Mouse (Mus musculus) stomach, postnatal 0 days (tissue): ENCODE measurements around the gene Dzip1l. TPM values are rescaled to one million over a fixed set of nuclear protein-coding genes. Genes with fewer than 3 reads are reported as not detected.
A peak's percentile ranks its signal among the peaks of the same experiment; 100 is the strongest.
"Not testable (repeated sequence)": the region's sequence is repeated elsewhere in the genome, so short reads cannot be mapped to it uniquely, and the experiment has no call there.

Experiments used
- ATAC-seq: fragments of 200-750 bp; cut with Nextera tagmentation; 2 replicates; pipeline ENCODE4 v1.8.0; 2017; ENCODE audit not compliant: low FRiP score, low TSS enrichment
- DNase-seq: peaks from one replicate; pipeline ENCODE4 v3.0.0-alpha.2; 2016; ENCODE audit warnings: low spot score
- H3K27ac ChIP-seq: fragments of 300-500 bp; sonication (generic); replicated peaks from 2 replicates; pipeline ENCODE4 v1.5.1; 2014; ENCODE audit warnings: mild to moderate bottlenecking, control low read depth
- H3K27me3 ChIP-seq: fragments of 300-500 bp; sonication (generic); 2 replicates; pipeline ENCODE4 v1.6.1; 2014; ENCODE audit warnings: low read length; ENCODE audit not compliant: control insufficient read depth, insufficient read depth
- H3K36me3 ChIP-seq: fragments of 300-500 bp; sonication (generic); 2 replicates; pipeline ENCODE4 v1.6.1; 2014; ENCODE audit warnings: low read length, mixed read lengths; ENCODE audit not compliant: control insufficient read depth, insufficient read depth
- H3K4me1 ChIP-seq: fragments of 300-500 bp; sonication (generic); replicated peaks from 2 replicates; pipeline ENCODE4 v1.6.1; 2014; ENCODE audit warnings: antibody characterized with exemption; ENCODE audit not compliant: control insufficient read depth, insufficient read depth
- H3K4me2 ChIP-seq: fragments of 300-500 bp; sonication (generic); replicated peaks from 2 replicates; pipeline ENCODE4 v1.6.1; 2014; ENCODE audit warnings: low read depth, mild to moderate bottlenecking, control low read depth, moderate library complexity
- H3K4me3 ChIP-seq: fragments of 300-500 bp; sonication (generic); 2 replicates; pipeline ENCODE4 v1.5.1; 2014; ENCODE audit warnings: low read depth, low read length, control low read depth
- H3K9ac ChIP-seq: fragments of 300-500 bp; sonication (generic); 2 replicates; pipeline ENCODE4 v1.6.1; 2014; ENCODE audit warnings: mild to moderate bottlenecking, low read length, control low read depth, mixed read lengths
- H3K9me3 ChIP-seq: fragments of 300-500 bp; sonication (generic); 2 replicates; pipeline ENCODE4 v1.6.1; 2016; ENCODE audit warnings: low read length; ENCODE audit not compliant: control insufficient read depth
- CTCF ChIP-seq: IDR thresholded peaks from 2 replicates; pipeline ENCODE4 v1.5.1; 2016; ENCODE audit warnings: antibody characterized with exemption, low read depth, mild to moderate bottlenecking, moderate library complexity
- EP300 ChIP-seq: optimal IDR thresholded peaks from 2 replicates; pipeline ENCODE3; 2016; ENCODE audit warnings: antibody characterized with exemption
- WGBS: fragments of 180-500 bp; shearing (Covaris S2); extraction: QIAGEN DNeasy Blood & Tissue Kit; methylation state at CpG from one replicate; pipeline ENCODE4 v1.1.7; 2014; 5-methylcytosine and 5-hydroxymethylcytosine counted together
- polyA plus RNA-seq: library from polyadenylated mRNA; unstranded; fragments of >200 nt; fragmentation: Nextera tagmentation; extraction: Ambion mirVana; gene quantifications from 2 replicates; pipeline ENCODE4 v1.2.1, GENCODE M21; 2015

Dzip1l gene
- 6.3 and 8.6 TPM in 2 replicates for polyA plus RNA-seq

GRCm38 (mm10) chr9:99629281-99630011 lies at the start of gene Dzip1l:
Gene Dzip1l, plus strand, starts transcription at chr9:99629496.
- no peaks in the 10 kb centered on the region for H3K36me3 ChIP-seq
- H3K4me2 ChIP-seq = peak within 1 kb of the TSS; percentile 88
- 0 out of 2 replicates have a peak, but pooled peaks cover 2% of the 10 kb centered on the region for H3K4me1 ChIP-seq
- no peak for TF ChIP-seq EP300
- TF ChIP-seq CTCF = peak; percentile 38; the same call in 1 of the 2 replicates
- H3K9ac ChIP-seq = peak within 1 kb of the TSS; percentile 80
- peak within 1 kb of the TSS; percentile 63 for H3K4me3 ChIP-seq
- peak within 1 kb of the TSS; percentile 84 for H3K27ac ChIP-seq
- ATAC-seq (peak; percentile 79), DNase-seq (peak; percentile 82)
- no peaks in the 10 kb centered on the region for H3K9me3 ChIP-seq
- under 1% methylated on average over 44 of the region's 44 CpGs for WGBS
- no peaks in the 10 kb centered on the region for H3K27me3 ChIP-seq

- H3K9me3 ChIP-seq = no peaks in the 10 kb centered on the region
- peaks cover 11% of the 10 kb centered on the region for H3K36me3 ChIP-seq
- no peak overlapping the region for H3K4me3 ChIP-seq
- H3K27me3 ChIP-seq = no peaks in the 10 kb centered on the region
- TF ChIP-seq CTCF (peak; percentile 85), EP300 (no peak)
- H3K27ac ChIP-seq = no peak overlapping the region
- peak; percentile 62; the same call in 1 of the 2 replicates for ATAC-seq
- H3K4me1 ChIP-seq = no peaks in the 10 kb centered on the region
- H3K9ac ChIP-seq = no peak overlapping the region
- H3K4me2 ChIP-seq = no peak overlapping the region
- WGBS = 28% methylated on average over 2 of the region's 2 CpGs
- DNase-seq = peak; percentile 44
These were observed 48.6 kb upstream of the Dzip1l start for GRCm38 (mm10) chr9:99580655-99581054.

- Histone ChIP-seq H3K9me3 (no peaks in the 10 kb centered on the region), H3K4me1 (no peaks in the 10 kb centered on the region), H3K4me2 (no peak overlapping the region), H3K4me3 (no peak overlapping the region), H3K27ac (no peak overlapping the region), H3K9ac (no peak overlapping the region), H3K27me3 (no peaks in the 10 kb centered on the region), H3K36me3 (peaks cover 3% of the 10 kb centered on the region)
- DNase-seq (peak; percentile 76), ATAC-seq (peak; percentile 53; the same call in 1 of the 2 replicates)
- WGBS = 24% methylated on average over 8 of the region's 8 CpGs
- TF ChIP-seq EP300 (no peak), CTCF (peak; percentile 91)
These were observed 41.6 kb upstream of the Dzip1l start for GRCm38 (mm10) chr9:99587505-99588202.

- no peaks in the 10 kb centered on the region for H3K27me3 ChIP-seq
- no peak overlapping the region for H3K27ac ChIP-seq
- TF ChIP-seq EP300 (no peak), CTCF (no peak)
- ATAC-seq = no peak
- H3K4me1 ChIP-seq = no peaks in the 10 kb centered on the region
- 62% methylated on average over 8 of the region's 8 CpGs for WGBS
- H3K9ac ChIP-seq = no peak overlapping the region
- no peak for DNase-seq
- H3K4me2 ChIP-seq = no peak overlapping the region
- no peaks in the 10 kb centered on the region for H3K9me3 ChIP-seq
- no peak overlapping the region for H3K4me3 ChIP-seq
- H3K36me3 ChIP-seq = no peaks in the 10 kb centered on the region
These were observed 38.2 kb upstream of the Dzip1l start for GRCm38 (mm10) chr9:99591144-99591543.

GRCm38 (mm10) chr9:99599127-99599526 lies 30.2 kb upstream of the Dzip1l start:
- H3K27ac ChIP-seq, H3K9me3 ChIP-seq, ATAC-seq, H3K4me3 ChIP-seq, H3K27me3 ChIP-seq, DNase-seq, H3K4me2 ChIP-seq, H3K4me1 ChIP-seq, H3K36me3 ChIP-seq, H3K9ac ChIP-seq: not testable (repeated sequence)
- 92% methylated on average over 6 of the region's 6 CpGs for WGBS

- ATAC-seq = no peak
These were observed 25.7 kb upstream of the Dzip1l start for GRCm38 (mm10) chr9:99603566-99603965.

More at GRCm38 (mm10) chr9:99603566-99603965, 25.7 kb upstream of the Dzip1l start:
- no peak for TF ChIP-seq CTCF
- no peak for TF ChIP-seq EP300
- 56% methylated on average over 2 of the region's 2 CpGs for WGBS
- H3K4me3 ChIP-seq = no peak overlapping the region
- no peaks in the 10 kb centered on the region for H3K9me3 ChIP-seq
- no peaks in the 10 kb centered on the region for H3K27me3 ChIP-seq
- H3K9ac ChIP-seq = no peak overlapping the region
- H3K36me3 ChIP-seq = no peaks in the 10 kb centered on the region
- H3K27ac ChIP-seq = no peak overlapping the region
- no peak overlapping the region for H3K4me2 ChIP-seq
- no peak for DNase-seq
- H3K4me1 ChIP-seq = no peaks in the 10 kb centered on the region
